Mouse (Mus musculus) heart, adult 2 months (tissue): Measurements from ENCODE around the gene Cant1. TPM values are rescaled to one million over a fixed set of nuclear protein-coding genes. Genes with fewer than 3 reads are reported as not detected.

ENCODE experiments used
- DNase-seq, 2 experiments: peaks; one replicate each; pipeline ENCODE4 v3.0.0; 2021
- H3K27ac ChIP-seq: fragments of 200-600 bp; 2 replicates; pipeline ENCODE4 v1.8.1; 2022
- H3K27me3 ChIP-seq: fragments of 200-500 bp; 2 replicates; pipeline ENCODE4 v1.6.1; 2012; ENCODE audit warnings: mild to moderate bottlenecking, low read length, inconsistent platforms, mixed read lengths; ENCODE audit not compliant: control insufficient read depth, insufficient read depth
- H3K36me3 ChIP-seq: fragments of 200-500 bp; 2 replicates; pipeline ENCODE4 v1.6.1; 2012; ENCODE audit warnings: low read length, inconsistent platforms; ENCODE audit not compliant: control insufficient read depth, insufficient read depth
- H3K4me1 ChIP-seq: fragments of 200-500 bp; 2 replicates; pipeline ENCODE4 v1.6.1; 2011; ENCODE audit warnings: low read length; ENCODE audit not compliant: control insufficient read depth, insufficient read depth
- H3K4me3 ChIP-seq: fragments of 200-600 bp; 2 replicates; pipeline ENCODE4 v1.8.1; 2022
- H3K79me2 ChIP-seq: fragments of 200-500 bp; replicated peaks from 2 replicates; pipeline ENCODE4 v1.6.1; 2012; ENCODE audit warnings: mild to moderate bottlenecking, inconsistent platforms, low read length, moderate library complexity, mixed read lengths; ENCODE audit not compliant: control insufficient read depth, insufficient read depth
- H3K9ac ChIP-seq: fragments of 200-500 bp; 2 replicates; pipeline ENCODE4 v1.6.1; 2012; ENCODE audit warnings: low read depth, mild to moderate bottlenecking, control low read depth, inconsistent platforms, low read length, mixed read lengths
- CTCF ChIP-seq: fragments of 200-600 bp; IDR thresholded peaks from 2 replicates; pipeline ENCODE4 v1.8.1; 2022; ENCODE audit warnings: antibody characterized with exemption, mild to moderate bottlenecking, moderate library complexity
- EP300 ChIP-seq: fragments of 200-500 bp; IDR thresholded peaks from 2 replicates; pipeline ENCODE4 v1.6.1; 2011; ENCODE audit warnings: low read depth, low read length, control low read depth; ENCODE audit not compliant: insufficient read depth
- POLR2A ChIP-seq: fragments of 200-500 bp; IDR thresholded peaks from 2 replicates; pipeline ENCODE4 v1.6.1; 2011; ENCODE audit warnings: mild to moderate bottlenecking, low read depth, low read length, control low read depth; ENCODE audit not compliant: insufficient read depth
- WGBS: fragments of 180-500 bp; shearing (Covaris S2); methylation state at CpG from one replicate; pipeline ENCODE4 v1.1.7; 2018; 5-methylcytosine and 5-hydroxymethylcytosine counted together
- intact Hi-C: fragments of 180-260 bp; cut with DNase I; formaldehyde crosslinking; loops from one replicate; pipeline ENCODE4 v1.15.1; 2025
- polyA plus RNA-seq: library from polyadenylated mRNA; depleted of rRNA; stranded (reverse); fragments of >200 nt; gene quantifications from 2 replicates; pipeline ENCODE4 v1.2.3, GENCODE M21; 2012; rRNA removed
- total RNA-seq, 2 experiments: library from RNA; stranded (reverse); gene quantifications; 2 replicates each; pipeline ENCODE4 v1.2.3; 2021

Cant1 gene
- total and polyA plus RNA-seq, 3 experiments = 17.7 to 21.6 (median 18.2) TPM

GRCm38 (mm10) chr11:118362971-118363518 is 55.8 kb downstream of the Cant1 start:
- peak overlapping the region; percentile 74 for H3K27ac ChIP-seq
- H3K27me3 ChIP-seq = no peaks in the 10 kb centered on the region
- intact Hi-C loops = no loop called here
- DNase-seq = peak; percentile 78 to 83
- H3K79me2 ChIP-seq = no peaks in the 10 kb centered on the region
- peak overlapping the region; percentile 60 for H3K9ac ChIP-seq
- H3K36me3 ChIP-seq = no peaks in the 10 kb centered on the region
- H3K4me3 ChIP-seq = no peak overlapping the region
- H3K4me1 ChIP-seq = peaks cover 21% of the 10 kb centered on the region
- WGBS = 5% methylated on average over 8 of the region's 8 CpGs
- TF ChIP-seq POLR2A (peak; percentile 48; the same call in 1 of the 2 replicates), CTCF (no peak), EP300 (0 out of 2 replicates have a peak, but pooled peaks have one; percentile 62)

- Histone ChIP-seq H3K9ac (no peak overlapping the region; the same call in 1 of the 2 replicates), H3K4me3 (no peak overlapping the region), H3K27ac (peak overlapping the region; percentile 74), H3K27me3 (no peaks in the 10 kb centered on the region), H3K36me3 (no peaks in the 10 kb centered on the region), H3K4me1 (peaks cover 21% of the 10 kb centered on the region), H3K79me2 (no peaks in the 10 kb centered on the region)
- intact Hi-C loops = no loop called here
- TF ChIP-seq EP300 = no peak
- no peak for TF ChIP-seq CTCF
- TF ChIP-seq POLR2A = no peak
- DNase-seq = peak; percentile 53 to 67
- 44% methylated on average over 1 of the region's 1 CpGs for WGBS
Observed at GRCm38 (mm10) chr11:118362501-118362900, 56.4 kb downstream of the Cant1 start.

GRCm38 (mm10) chr11:118360907-118361341 is 58.0 kb downstream of the Cant1 start:
- Histone ChIP-seq H3K9ac (no peak overlapping the region), H3K4me3 (no peak overlapping the region), H3K79me2 (no peaks in the 10 kb centered on the region), H3K36me3 (no peaks in the 10 kb centered on the region), H3K4me1 (peaks cover 21% of the 10 kb centered on the region), H3K27ac (peak overlapping the region; percentile 47), H3K27me3 (no peaks in the 10 kb centered on the region)
- 27% methylated on average over 10 of the region's 10 CpGs for WGBS
- DNase-seq = peak; percentile 51 to 56
- TF ChIP-seq POLR2A (no peak), EP300 (no peak), CTCF (no peak)
- intact Hi-C loops = no loop called here

- DNase-seq = peak; percentile 58 to 74
- 57% methylated on average over 7 of the region's 7 CpGs for WGBS
- TF ChIP-seq CTCF = no peak
- TF ChIP-seq POLR2A = peak; percentile 39; the same call in 1 of the 2 replicates
- 0 out of 2 replicates have a peak, but pooled peaks have one; percentile 5 for TF ChIP-seq EP300
- peak overlapping the region; percentile 47 for H3K27ac ChIP-seq
- H3K4me3 ChIP-seq = no peak overlapping the region
- intact Hi-C loops = no loop called here
- peaks cover 19% of the 10 kb centered on the region for H3K4me1 ChIP-seq
- no peaks in the 10 kb centered on the region for H3K79me2 ChIP-seq
- H3K9ac ChIP-seq = no peak overlapping the region
- no peaks in the 10 kb centered on the region for H3K36me3 ChIP-seq
- H3K27me3 ChIP-seq = no peaks in the 10 kb centered on the region
Observed at GRCm38 (mm10) chr11:118360491-118360890, 58.4 kb downstream of the Cant1 start.

Other genes with a start within 250 kb of the Cant1 start
- 10 to 100 TPM; 54.1 to 56.0 TPM for gene Cyth1, start 170.5 kb downstream of the Cant1 start, total RNA-seq
- gene Cyth1, start 170.5 kb downstream of the Cant1 start, polyA plus RNA-seq = 30.7 and 39.6 TPM in 2 replicates
- gene Usp36, start 128.8 kb downstream of the Cant1 start, total RNA-seq = 10 to 100 TPM; 13.1 to 15.5 TPM
- gene Usp36, start 128.8 kb downstream of the Cant1 start, polyA plus RNA-seq = 10.3 and 14.6 TPM in 2 replicates
- under 1 TPM; 0.32 to 0.65 TPM for gene Cep295nl, start 76.6 kb downstream of the Cant1 start, total RNA-seq
- 0.15 and 0.18 TPM in 2 replicates for gene Cep295nl, start 76.6 kb downstream of the Cant1 start, polyA plus RNA-seq
- gene Timp2, start 63.3 kb downstream of the Cant1 start, total RNA-seq = 100 to 1,000 TPM in 1 of 2 experiments, 10 to 100 TPM in 1; 99.2 to 109 TPM
- gene Timp2, start 63.3 kb downstream of the Cant1 start, polyA plus RNA-seq = 98.9 and 121 TPM in 2 replicates
- gene Lgals3bp, start 17.0 kb downstream of the Cant1 start, total RNA-seq = 10 to 100 TPM; 20.2 to 28.6 TPM
- 112 and 121 TPM in 2 replicates for gene Lgals3bp, start 17.0 kb downstream of the Cant1 start, polyA plus RNA-seq
- 10 to 100 TPM; 15.2 to 16.0 TPM for gene C1qtnf1, start 9.1 kb upstream of the Cant1 start, total RNA-seq
- gene C1qtnf1, start 9.1 kb upstream of the Cant1 start, polyA plus RNA-seq = 15.3 and 20.1 TPM in 2 replicates
- 1 to 10 TPM; 4.4 to 5.4 TPM for gene Engase, start 57.7 kb upstream of the Cant1 start, total RNA-seq
- gene Engase, start 57.7 kb upstream of the Cant1 start, polyA plus RNA-seq = 5.2 and 7.3 TPM in 2 replicates